Mouse (Mus musculus) intestine, embryonic 14.5 days (tissue): Measurements from ENCODE around the gene Tbc1d16. TPM values are rescaled to one million over a fixed set of nuclear protein-coding genes. Genes with fewer than 3 reads are reported as not detected.

Source experiments
- ATAC-seq: fragments of 200-750 bp; cut with Nextera tagmentation; replicated peaks from 2 replicates; pipeline ENCODE4 v1.8.0; 2017; ENCODE audit warnings: low read depth, moderate number of reproducible peaks, moderate TSS enrichment, moderate library complexity; ENCODE audit not compliant: low FRiP score, low TSS enrichment
- DNase-seq: peaks from one replicate; pipeline ENCODE4 v3.0.0-alpha.2; 2018; ENCODE audit warnings: low spot score
- H3K27ac ChIP-seq: fragments of 300-500 bp; sonication (generic); 2 replicates; pipeline ENCODE4 v1.5.1; 2014; ENCODE audit warnings: low read depth, mild to moderate bottlenecking, control low read depth
- H3K27me3 ChIP-seq: fragments of 300-500 bp; sonication (generic); replicated peaks from 2 replicates; pipeline ENCODE4 v1.6.1; 2014; ENCODE audit warnings: low read length, control low read depth; ENCODE audit not compliant: control insufficient read depth, insufficient read depth
- H3K36me3 ChIP-seq: fragments of 300-500 bp; sonication (generic); 2 replicates; pipeline ENCODE4 v1.6.1; 2014; ENCODE audit warnings: low read length, control low read depth; ENCODE audit not compliant: control insufficient read depth, insufficient read depth
- H3K4me1 ChIP-seq: fragments of 300-500 bp; sonication (generic); replicated peaks from 2 replicates; pipeline ENCODE4 v1.6.1; 2014; ENCODE audit warnings: low read length, control low read depth, mixed read lengths; ENCODE audit not compliant: control insufficient read depth, insufficient read depth
- H3K4me2 ChIP-seq: fragments of 300-500 bp; sonication (generic); 2 replicates; pipeline ENCODE4 v1.6.1; 2014; ENCODE audit warnings: low read length
- H3K4me3 ChIP-seq: fragments of 300-500 bp; sonication (generic); 2 replicates; pipeline ENCODE4 v1.5.1; 2014; ENCODE audit warnings: low read depth, low read length, control low read depth, mixed read lengths
- H3K9ac ChIP-seq: fragments of 300-500 bp; sonication (generic); 2 replicates; pipeline ENCODE4 v1.6.1; 2014; ENCODE audit warnings: mild to moderate bottlenecking, low read length
- H3K9me3 ChIP-seq: fragments of 300-500 bp; sonication (generic); 2 replicates; pipeline ENCODE4 v1.6.1; 2016; ENCODE audit warnings: low read length, control low read depth; ENCODE audit not compliant: control insufficient read depth
- WGBS: fragments of 180-500 bp; shearing (Covaris S2); extraction: QIAGEN DNeasy Blood & Tissue Kit; methylation state at CpG from one replicate; pipeline ENCODE4 v1.1.7; 2014; 5-methylcytosine and 5-hydroxymethylcytosine counted together
- polyA plus RNA-seq: library from polyadenylated mRNA; unstranded; fragments of >200 nt; fragmentation: Nextera tagmentation; extraction: Ambion mirVana; gene quantifications from 2 replicates; pipeline ENCODE4 v1.2.1, GENCODE M21; 2014

Gene Tbc1d16
- polyA plus RNA-seq, 1 experiment from 2014 or later: 13.0 TPM

DNA sequence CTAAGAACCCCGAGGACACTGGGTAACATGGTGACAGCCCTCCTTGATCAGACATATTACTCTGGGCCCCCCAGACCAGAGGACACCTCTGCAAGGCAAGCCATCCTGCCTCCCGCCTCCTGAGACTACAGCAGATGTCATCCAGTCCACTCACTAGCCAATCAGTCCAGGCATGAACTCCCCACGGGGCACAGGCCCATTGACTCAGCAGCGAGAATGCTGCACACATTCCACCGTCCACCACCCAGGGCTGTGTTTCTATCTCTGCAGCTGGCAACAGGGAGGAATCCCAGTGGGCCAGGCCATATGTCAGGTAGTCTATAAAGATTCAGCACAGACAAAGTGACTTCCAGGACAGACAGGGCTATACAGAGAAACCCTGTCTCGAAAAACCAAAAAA is 20.3 kb downstream of the Tbc1d16 start:
- WGBS: 84% methylated on average over 6 of the region's 6 CpGs
- H3K4me1 ChIP-seq: peaks cover 13% of the 10 kb centered on the region
- no peak overlapping the region for H3K4me3 ChIP-seq
- DNase-seq (no peak), ATAC-seq (no peak)
- H3K27me3 ChIP-seq: no peaks in the 10 kb centered on the region
- H3K36me3 ChIP-seq: peaks cover 35% of the 10 kb centered on the region
- H3K9ac ChIP-seq: no peak overlapping the region
- no peak overlapping the region for H3K4me2 ChIP-seq
- no peak overlapping the region for H3K27ac ChIP-seq
- H3K9me3 ChIP-seq: 0 out of 2 replicates have a peak, but pooled peaks cover 4% of the 10 kb centered on the region

DNA sequence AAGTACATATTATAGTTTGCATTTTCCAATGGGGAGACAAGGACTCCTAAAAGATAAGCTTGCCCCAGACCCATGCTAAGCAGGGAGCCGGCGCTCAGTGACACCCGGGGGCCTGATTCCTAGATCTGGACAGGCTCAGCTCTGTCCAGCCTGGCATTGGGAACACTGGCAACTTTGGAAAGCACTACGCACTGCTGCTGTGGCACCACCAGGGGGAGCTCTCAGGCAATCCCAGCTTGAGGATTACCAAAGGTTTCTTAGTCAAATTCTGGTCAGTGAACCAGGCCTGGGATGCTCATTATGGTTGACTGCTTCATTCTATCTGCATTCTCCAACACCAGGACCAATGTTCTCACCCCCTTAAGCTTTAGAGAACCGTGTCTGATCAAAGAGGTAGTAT is 21.7 kb downstream of the Tbc1d16 start:
- Histone ChIP-seq H3K4me3 (no peak overlapping the region), H3K36me3 (peaks cover 42% of the 10 kb centered on the region), H3K9me3 (0 out of 2 replicates have a peak, but pooled peaks cover 4% of the 10 kb centered on the region), H3K9ac (no peak overlapping the region), H3K4me2 (no peak overlapping the region), H3K27ac (no peak overlapping the region), H3K27me3 (no peaks in the 10 kb centered on the region), H3K4me1 (peaks cover 7% of the 10 kb centered on the region; the same call in 1 of the 2 replicates)
- DNase-seq (peak; percentile 85), ATAC-seq (no peak)
- 32% methylated on average over 5 of the region's 5 CpGs for WGBS

DNA sequence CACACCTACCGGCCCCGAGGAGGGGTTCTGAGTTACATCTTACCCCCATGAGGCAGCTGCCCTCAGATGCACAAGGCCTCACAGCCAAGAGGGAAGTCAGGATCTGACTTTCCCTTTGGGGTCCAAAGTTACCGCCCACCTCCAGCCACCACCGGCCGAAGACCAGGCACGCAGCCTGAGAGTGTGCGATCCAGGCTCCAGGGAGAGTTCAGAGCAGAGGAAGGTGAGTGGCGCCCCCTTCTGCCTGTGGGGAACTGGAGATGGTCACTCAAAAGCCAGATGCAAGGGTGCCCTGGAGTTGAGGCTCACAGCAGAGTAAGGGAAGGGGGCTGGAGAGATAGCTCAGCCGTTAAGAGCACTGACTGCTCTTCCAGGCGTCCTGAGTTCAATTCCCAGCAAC is 22.6 kb downstream of the Tbc1d16 start:
- Histone ChIP-seq H3K27ac (no peak overlapping the region), H3K9ac (no peak overlapping the region), H3K4me3 (no peak overlapping the region), H3K9me3 (0 out of 2 replicates have a peak, but pooled peaks cover 4% of the 10 kb centered on the region), H3K36me3 (peaks cover 42% of the 10 kb centered on the region), H3K4me2 (no peak overlapping the region), H3K27me3 (no peaks in the 10 kb centered on the region), H3K4me1 (peaks cover 5% of the 10 kb centered on the region; the same call in 1 of the 2 replicates)
- 87% methylated on average over 10 of the region's 10 CpGs for whole genome bisulfite sequencing
- DNase-seq (no peak), ATAC-seq (no peak)

DNA sequence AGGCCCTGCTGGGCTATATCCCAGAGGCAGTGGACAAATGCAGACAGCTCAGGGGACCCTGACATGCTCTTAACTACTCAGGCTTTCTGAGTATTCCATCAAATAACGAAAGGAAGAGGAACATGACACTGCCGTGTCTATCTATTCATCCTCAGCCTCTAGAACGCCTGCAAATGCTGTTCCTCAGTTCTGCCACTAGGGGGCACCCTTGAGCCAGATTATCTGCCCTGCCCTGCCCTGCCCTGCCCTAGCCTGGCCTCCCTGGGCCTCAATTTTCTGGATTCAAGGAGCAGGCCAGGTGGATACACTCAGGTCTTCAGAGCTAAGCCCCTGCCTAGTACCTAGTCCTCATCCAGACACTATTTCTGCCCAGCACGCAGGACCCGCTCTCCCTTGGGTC is 24.9 kb downstream of the Tbc1d16 start:
- Histone ChIP-seq H3K9me3 (0 out of 2 replicates have a peak, but pooled peaks cover 4% of the 10 kb centered on the region), H3K9ac (no peak overlapping the region), H3K4me3 (no peak overlapping the region), H3K4me2 (no peak overlapping the region), H3K27me3 (no peaks in the 10 kb centered on the region), H3K36me3 (peaks cover 30% of the 10 kb centered on the region), H3K27ac (no peak overlapping the region), H3K4me1 (peaks cover 4% of the 10 kb centered on the region)
- DNase-seq (peak; percentile 78), ATAC-seq (no peak; the same call in 1 of the 2 replicates)
- 53% methylated on average over 5 of the region's 5 CpGs for WGBS

DNA sequence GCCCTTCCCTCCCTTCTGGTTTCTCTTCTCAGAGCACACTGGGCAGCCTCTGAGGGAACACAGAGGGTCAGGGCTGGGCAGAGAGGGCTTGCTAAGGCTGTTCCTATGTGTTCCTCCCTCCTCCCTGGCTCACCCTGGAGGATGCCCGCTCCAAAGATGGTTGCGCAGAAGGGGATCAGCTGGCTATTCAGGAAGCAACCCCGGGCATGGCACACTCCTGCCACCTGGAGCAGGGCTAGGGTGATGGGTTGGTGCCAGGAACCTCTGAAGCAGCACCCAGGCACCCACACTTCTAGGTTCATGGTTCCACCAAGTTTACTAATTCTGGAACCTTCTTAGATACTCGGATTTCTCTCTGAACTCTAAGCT is 29.1 kb downstream of the Tbc1d16 start:
- 80% methylated on average over 4 of the region's 4 CpGs for WGBS
- no peak overlapping the region for H3K4me3 ChIP-seq
- no peak overlapping the region for H3K9ac ChIP-seq
- no peak overlapping the region for H3K27ac ChIP-seq
- DNase-seq: no peak
- no peak for ATAC-seq
- no peaks in the 10 kb centered on the region for H3K27me3 ChIP-seq
- peaks cover 5% of the 10 kb centered on the region for H3K4me1 ChIP-seq
- H3K4me2 ChIP-seq: no peak overlapping the region
- H3K36me3 ChIP-seq: peaks cover 10% of the 10 kb centered on the region
- H3K9me3 ChIP-seq: no peaks in the 10 kb centered on the region

DNA sequence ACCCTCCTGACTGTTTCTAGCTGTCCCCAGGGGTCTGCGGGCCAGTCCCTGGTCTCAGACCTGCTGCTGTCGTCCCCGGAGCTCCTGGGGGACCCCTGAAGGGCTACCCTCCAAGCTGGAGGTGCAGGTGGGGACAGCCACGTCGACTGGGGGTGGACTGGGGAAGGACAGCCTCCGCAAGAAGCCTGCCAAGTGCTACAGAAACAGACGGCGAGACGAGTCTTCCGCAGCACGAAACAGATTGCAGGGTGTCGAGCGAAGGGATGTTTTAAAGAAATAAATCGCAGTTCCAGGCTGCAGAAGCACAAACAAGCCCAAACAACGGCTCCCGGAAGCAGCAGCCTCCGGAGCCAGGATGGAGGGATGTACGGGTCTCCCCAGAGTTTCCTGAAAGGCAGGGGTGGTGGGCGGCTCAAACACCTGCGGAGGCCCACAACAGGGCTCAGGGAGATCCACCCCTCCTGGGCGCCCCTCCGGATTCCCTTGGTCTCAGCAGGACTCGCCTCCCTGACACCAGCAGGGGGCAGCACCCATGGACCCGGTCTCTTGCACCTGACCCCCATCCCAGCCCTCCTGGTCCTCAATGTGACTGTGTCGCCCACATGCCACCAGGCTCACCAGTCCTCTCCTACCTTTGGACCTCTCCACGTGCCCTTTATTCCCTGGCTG is 29.6 kb downstream of the Tbc1d16 start:
- peaks cover 10% of the 10 kb centered on the region for H3K36me3 ChIP-seq
- H3K4me1 ChIP-seq: peaks cover 5% of the 10 kb centered on the region
- peak overlapping the region; percentile 7; the same call in 1 of the 2 replicates for H3K27ac ChIP-seq
- no peak overlapping the region for H3K4me2 ChIP-seq
- WGBS: 47% methylated on average over 25 of the region's 26 CpGs
- no peaks in the 10 kb centered on the region for H3K9me3 ChIP-seq
- no peak overlapping the region for H3K9ac ChIP-seq
- ATAC-seq: no peak
- no peaks in the 10 kb centered on the region for H3K27me3 ChIP-seq
- H3K4me3 ChIP-seq: no peak overlapping the region
- no peak for DNase-seq

DNA sequence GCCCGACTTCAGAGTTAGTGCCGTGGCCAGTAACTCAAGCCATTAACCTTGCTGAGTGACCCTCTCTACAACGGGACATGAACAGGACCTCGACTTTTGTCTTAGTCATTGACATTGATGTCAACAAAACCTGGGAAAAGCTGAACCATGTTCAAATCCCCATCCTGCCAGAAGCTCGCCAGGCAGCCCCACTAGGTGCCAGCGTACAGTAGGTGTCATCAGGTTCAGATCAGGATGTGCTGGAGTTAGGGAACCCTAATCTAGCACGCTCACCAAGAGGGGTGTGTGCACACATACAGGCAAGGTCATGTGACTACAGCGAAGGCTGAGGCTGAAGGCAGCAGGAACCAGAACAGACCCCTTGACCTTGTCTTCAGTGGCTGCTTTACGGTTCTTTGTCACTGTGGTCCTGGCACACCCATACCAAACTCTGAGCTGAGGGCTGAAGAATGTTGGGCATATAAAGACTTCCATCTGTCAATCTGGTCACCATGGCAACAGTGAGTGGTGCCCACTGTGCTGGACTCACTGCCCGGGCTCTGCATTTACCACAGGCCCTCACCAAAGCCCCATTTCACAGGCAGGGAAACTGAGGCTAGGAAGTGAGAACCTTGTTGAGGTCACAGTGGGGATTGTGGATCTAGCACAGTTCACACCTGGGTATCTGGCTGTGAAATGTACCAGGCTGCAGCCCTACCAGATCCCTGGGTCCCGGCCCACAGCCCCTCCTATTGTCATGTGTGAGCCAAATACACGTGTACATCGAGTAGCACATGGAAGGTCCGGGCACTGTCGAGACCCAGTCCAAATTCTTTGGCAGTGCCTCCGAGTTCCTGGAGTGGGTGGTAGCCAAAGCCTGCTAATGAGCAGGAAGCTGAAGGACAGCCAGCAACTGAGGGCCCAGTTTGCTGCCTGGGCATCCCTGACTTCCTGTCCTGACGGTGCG is 30.4 kb downstream of the Tbc1d16 start:
- H3K4me2 ChIP-seq: no peak overlapping the region
- WGBS: 88% methylated on average over 18 of the region's 18 CpGs
- H3K27me3 ChIP-seq: no peaks in the 10 kb centered on the region
- H3K36me3 ChIP-seq: peaks cover 10% of the 10 kb centered on the region
- no peak for DNase-seq
- H3K27ac ChIP-seq: peak overlapping the region; percentile 7; the same call in 1 of the 2 replicates
- no peak overlapping the region for H3K9ac ChIP-seq
- H3K4me1 ChIP-seq: peaks cover 5% of the 10 kb centered on the region
- no peak for ATAC-seq
- H3K9me3 ChIP-seq: no peaks in the 10 kb centered on the region
- no peak overlapping the region for H3K4me3 ChIP-seq

DNA sequence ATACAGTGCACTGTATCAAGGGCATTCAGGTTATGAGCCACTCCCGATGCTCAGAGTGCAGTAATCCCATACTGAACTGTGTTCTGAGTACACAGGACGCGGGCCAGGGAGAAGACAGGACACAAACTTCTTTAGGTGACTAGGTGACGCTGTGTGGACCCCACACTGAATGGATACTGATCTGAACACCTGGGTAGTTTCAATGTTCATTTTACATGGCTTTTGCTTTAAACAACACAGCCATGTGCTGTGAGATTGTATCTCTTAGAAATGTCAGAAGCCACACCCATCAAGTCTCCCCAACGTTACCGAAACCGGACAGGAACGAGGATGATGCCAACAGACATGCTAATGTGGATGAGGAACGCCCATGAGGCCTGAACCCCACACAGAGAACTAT is 35.7 kb downstream of the Tbc1d16 start:
- Histone ChIP-seq H3K4me2 (no peak overlapping the region), H3K4me1 (peaks cover 11% of the 10 kb centered on the region), H3K27ac (no peak overlapping the region), H3K9ac (no peak overlapping the region), H3K27me3 (no peaks in the 10 kb centered on the region), H3K9me3 (no peaks in the 10 kb centered on the region), H3K4me3 (no peak overlapping the region), H3K36me3 (peaks cover 3% of the 10 kb centered on the region)
- 85% methylated on average over 9 of the region's 9 CpGs for WGBS
- ATAC-seq (no peak), DNase-seq (no peak)
